Mouse (Mus musculus): ENCODE results near the gene Srf.

Gene Srf

GRCm38 (mm10) chr17:46520385-46520979, 35.5 kb downstream of the Srf start:
- DNase-seq (ENCODE audit: extremely low spot score, low spot score), result no peak

- DNase-seq (ENCODE audit: extremely low spot score, low spot score), result no peak
These were observed 36.0 kb downstream of the Srf start for GRCm38 (mm10) chr17:46519971-46520370.

GRCm38 (mm10) chr17:46513329-46513728, 42.6 kb downstream of the Srf start:
- no peak for DNase-seq (ENCODE audit: extremely low spot score, low spot score)

- DNase-seq (ENCODE audit: extremely low spot score, low spot score), result no peak
These were observed 44.8 kb downstream of the Srf start for GRCm38 (mm10) chr17:46511059-46511710.

- DNase-seq (ENCODE audit: extremely low spot score, low spot score), result no peak
These were observed 50.4 kb downstream of the Srf start for GRCm38 (mm10) chr17:46505617-46506016.

GRCm38 (mm10) chr17:46503847-46504638, 51.9 kb downstream of the Srf start:
- DNase-seq (ENCODE audit: extremely low spot score, low spot score), result no peak

DNA sequence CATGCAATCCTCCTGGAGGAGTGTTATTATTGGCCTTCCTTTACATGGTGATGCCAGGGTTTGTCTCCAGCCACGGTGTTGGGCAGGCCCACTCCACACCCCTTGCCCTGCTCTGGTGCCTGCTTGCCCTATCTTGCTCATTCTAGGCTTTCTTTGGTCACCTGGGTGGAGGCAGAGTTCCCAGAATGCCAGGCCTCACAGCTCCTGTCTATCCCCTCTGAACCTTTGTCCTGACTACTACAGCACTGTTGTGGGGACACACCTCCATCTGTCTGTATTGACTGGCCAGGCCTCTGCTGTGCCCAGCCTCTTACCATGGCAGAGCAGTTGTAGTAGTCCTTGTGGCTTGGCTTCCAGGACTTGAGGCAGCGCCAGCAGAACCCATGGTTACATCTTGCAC, 53.2 kb downstream of the Srf start:
- no peak for DNase-seq (ENCODE audit: extremely low spot score, low spot score)

Measured in neural tube, embryonic 10.5 days (tissue).